Mouse (Mus musculus) frontal cortex, adult 2 months (tissue): ENCODE data around the gene Tspan12. TPM values are rescaled to one million over a fixed set of nuclear protein-coding genes. Genes with fewer than 3 reads are reported as not detected.

Experiments
- DNase-seq, 2 experiments: peaks; one replicate each; pipeline ENCODE4 v3.0.0; 2022; ENCODE audit warnings: low spot score in 1 of 2; ENCODE audit errors: extremely low spot score in 1 of 2
- polyA plus RNA-seq: library from polyadenylated mRNA; depleted of rRNA; stranded (reverse); fragments of >200 nt; gene quantifications from 2 replicates; pipeline ENCODE4 v1.2.3, GENCODE M21; 2012; rRNA removed

Gene Tspan12
- polyA plus RNA-seq, 1 experiment, result 20.1 TPM

DNA sequence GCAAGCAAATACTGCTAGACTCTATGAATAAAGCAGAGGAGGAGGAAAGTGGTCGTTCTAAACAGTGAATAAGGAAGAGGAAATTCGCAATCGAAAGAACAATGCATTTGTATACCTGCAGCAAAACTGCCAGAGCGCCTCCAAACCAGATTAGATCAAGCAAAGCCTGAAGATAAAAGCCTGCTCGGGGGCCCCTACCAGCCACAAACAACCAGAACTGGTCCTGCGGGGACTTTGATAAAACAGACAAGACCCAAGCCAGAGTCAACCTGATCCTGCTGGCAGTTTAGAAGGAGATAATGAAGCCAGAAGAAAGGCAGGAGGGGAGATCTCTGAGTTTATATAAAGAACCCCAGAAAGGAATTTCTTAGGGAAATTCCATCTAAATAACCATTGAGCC, 65.0 kb downstream of the Tspan12 start:
- DNase-seq, result no peak

DNA sequence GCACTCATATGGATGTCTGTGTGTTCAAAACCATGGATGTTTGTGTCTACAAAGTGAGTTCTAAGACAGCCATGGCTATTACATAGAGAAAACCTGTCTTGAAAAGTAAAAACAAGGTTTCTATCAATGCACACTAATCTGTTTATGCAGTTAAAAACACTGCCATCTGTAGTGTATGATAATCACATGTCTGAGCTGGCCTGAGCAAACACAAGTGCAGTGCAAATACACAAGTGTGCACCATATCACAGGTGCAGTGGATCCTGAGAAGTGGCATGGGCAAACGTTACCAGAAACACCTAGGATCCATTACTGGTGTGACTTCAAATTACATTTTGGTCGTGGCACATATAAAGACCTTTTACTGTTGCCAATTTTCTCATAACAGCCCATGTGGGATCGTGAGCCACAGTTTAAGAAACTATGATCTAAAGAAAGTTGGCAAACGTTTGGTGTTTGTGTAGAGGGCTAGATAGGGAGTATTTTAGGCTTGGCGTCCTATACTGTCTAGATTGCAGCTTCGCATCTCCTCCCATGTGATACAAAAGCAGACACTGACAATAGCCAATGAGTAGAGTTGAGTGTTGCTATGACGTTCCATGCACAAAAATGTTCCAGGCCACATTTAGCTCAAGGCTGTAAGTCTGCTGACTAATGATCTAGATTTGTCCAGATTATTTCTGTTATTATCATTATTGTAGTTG, 78.0 kb downstream of the Tspan12 start:
- DNase-seq, result no peak

DNA sequence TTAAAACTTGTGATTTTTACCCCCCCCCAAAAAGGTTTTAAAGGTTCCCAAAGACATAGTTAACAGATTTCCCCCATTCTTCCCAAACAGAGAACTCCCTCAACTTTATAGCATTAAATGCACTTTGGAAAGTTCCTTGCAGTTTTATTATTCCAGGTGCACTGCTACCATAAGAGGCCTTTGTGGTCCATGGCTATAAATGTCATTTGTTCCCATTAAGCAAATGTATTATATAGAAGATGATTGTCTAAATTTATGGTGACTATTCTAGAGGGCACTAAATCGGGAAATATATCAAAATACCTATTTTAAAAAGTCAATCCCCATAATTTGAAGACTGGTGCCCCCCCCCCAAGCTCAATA, 82.9 kb downstream of the Tspan12 start:
- DNase-seq, result no peak

DNA sequence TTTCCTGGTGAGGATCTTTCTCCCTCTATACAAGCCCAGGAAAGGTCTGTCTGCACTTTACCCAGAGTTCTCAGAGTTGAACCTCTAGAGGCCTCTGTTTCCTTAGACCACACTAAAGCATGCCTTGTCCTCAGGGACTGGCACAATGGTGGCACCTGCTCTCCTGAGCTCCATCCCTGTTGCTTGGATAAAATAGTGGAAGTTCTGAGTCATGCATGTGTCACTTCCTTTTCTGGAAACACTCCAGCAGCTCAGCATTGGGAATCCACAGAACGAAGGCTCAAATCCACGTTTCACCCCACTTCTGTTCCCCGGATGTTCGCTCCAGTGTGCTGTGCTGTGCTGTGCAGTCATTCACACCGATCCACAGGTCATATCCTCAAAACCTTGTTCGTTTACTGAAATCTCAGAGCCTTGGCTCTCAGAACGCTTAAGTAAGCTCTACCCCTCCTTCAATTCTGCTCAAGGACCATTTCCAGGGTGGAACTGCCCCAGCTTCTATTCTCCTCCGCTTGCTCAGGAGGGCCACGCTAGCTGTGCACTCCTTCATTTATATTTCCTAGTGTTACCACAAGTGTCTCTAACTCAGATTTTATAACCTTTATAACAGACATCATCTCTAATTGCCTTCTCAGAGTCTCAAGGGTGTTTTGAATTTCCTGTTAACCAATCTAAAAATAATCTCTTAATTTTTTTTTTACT, 83.4 kb downstream of the Tspan12 start:
- peak in 1 of 2 experiments; percentile 26 for DNase-seq

DNA sequence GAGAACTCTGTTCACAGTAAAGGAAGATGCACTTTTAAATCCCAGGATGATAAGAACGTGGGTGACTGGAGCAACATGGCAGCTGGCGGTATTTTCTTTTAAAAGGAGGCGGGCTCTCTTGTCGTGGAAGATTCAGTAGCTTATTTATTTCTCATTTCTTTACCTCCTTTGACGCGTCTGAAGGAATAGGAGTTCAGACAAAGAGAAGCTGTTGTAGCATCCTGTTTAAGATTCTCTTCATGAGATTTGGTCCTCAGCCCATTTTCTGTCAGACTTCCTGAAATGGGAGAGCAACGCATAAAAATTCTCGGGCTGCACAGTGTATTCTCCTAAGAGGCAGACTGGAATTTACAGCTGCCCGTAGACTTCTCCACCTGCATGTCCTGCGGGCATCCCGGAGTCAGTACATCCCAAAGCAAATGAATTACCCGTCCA, 84.5 kb downstream of the Tspan12 start:
- peak in 1 of 2 experiments; percentile 25 for DNase-seq

DNA sequence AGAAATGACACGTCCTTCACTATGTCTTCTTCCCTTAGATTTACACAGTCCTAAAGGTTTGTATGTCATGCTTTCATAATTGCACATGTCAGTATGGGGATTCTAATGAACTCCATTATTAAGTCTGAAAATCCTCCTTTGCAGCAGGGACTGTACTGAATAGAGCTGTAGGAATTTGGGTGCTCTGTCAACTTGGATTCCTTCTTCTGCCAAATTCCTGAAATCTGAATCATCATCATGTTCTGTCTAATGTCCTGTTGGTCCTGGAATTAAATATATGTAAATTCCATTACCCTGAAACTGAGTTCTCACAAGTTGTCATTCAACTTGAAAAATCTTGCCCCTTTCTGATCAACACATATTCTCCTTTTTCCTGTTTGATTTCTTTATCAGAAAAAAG, 104.8 kb downstream of the Tspan12 start:
- no peak for DNase-seq

DNA sequence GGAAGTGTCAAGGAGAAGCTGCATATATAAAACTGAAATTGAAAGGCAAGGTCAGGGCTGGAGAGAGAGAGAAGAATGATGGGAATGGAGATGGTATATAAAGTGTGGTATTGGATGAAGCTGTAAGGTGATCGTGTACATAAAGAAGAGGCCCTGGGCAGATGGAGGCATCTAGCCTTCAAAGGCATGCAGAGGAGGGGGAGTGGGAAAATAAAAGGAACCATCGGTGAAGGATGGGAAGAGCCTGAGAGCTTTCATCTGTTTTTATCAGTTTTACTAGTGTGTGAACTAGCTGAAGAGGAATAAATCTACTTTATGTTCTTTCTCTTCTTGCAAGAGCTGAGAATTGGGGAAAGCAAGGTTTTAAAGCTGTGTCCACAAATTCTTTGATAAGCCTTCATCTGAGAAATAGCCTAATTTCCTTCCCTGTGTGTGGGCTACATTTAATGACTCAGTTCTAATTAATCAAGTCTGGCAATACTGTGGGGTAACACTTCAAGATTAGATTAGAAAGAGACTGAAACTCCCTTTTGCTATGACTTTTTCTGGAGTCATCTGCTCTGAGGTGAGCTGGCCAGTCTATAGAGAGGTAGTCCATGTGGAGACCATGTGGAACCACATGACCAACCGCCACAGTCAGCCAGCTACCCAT, 107.6 kb downstream of the Tspan12 start:
- no peak for DNase-seq

DNA sequence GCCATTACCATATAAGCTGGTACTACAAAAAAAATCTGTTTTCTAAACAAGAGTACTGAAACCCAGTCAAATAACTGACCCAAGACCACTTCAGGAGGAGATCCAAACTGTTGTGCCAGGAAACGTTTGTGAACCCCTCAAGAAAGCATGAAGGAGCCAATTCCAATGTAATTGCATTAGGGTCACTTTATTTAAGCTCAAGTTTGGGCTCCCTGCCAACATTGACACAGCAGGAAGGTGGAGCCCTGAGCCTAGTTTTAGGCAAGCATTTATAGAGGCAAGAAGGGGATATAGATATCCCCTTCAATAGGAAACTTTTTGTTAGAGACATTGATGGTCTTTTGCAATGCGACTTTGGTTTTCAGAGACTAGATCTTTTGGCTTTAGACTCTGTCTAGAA, 111.7 kb downstream of the Tspan12 start:
- no peak for DNase-seq

DNA sequence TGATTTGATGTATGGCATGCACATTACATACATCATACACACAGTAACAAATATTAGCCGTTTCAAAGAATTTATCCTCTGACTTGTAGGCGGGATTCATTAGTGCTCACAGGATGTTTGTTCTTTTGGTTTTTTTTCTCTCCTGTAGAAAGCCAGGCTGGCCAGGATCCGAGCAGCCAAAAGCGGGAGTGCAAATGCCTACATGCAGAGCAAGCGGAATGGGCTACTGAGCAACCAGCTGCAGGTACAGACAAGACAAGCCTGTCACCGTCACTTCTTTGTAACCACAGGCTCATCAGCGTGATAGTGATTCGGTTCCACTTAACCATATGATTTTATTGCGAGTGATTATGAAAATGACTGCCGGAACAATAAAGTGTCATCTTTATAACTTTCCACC, 130.1 kb downstream of the Tspan12 start:
- DNase-seq, result no peak

Other genes with a start within 250 kb of the Tspan12 start
- 15.1 and 20.0 TPM in 2 replicates for gene Ing3, start 97.1 kb upstream of the Tspan12 start, polyA plus RNA-seq
- 2.2 and 2.8 TPM in 2 replicates for gene Cped1, start 133.4 kb upstream of the Tspan12 start, polyA plus RNA-seq